Mouse (Mus musculus): ENCODE measurements at regions not wholly inside any gene's neighbourhood (a gene's known extent, or its start where the extent isn't known, plus 50 kb on each side); places are given as distances from the start of the nearest gene placed in this dataset.

DNA sequence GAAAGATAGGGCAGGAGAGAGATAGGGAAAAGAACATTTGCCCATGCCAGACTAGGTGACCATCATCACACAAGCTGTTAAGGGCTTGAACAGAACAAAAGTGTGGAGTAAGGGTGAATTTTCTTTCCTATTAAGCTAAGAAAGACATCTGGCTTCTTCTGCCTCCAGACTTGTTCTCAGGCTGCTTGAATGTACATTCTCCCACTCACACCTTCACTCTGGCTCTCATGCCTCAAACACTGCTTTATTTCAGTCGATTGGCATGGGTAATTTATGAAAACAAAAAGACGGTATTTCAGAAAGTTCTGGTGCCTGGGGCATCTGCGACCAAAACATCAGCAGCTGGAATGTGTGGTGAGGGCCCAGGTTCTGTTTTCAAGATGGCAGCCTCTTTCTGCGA lies 79.1 kb downstream of the Ifi44 start:
- H3K27me3 ChIP-seq (ENCODE audit: insufficient read depth, low read length) = no peaks in the 10 kb centered on the region
- no peaks in the 10 kb centered on the region for H3K4me1 ChIP-seq (replicated peaks; ENCODE audit: low read depth, low read length)
- H3K9me3 ChIP-seq (ENCODE audit: low read length) = no peaks in the 10 kb centered on the region
- no peaks in the 10 kb centered on the region for H3K36me3 ChIP-seq (ENCODE audit: insufficient read depth, low read length)
- TF ChIP-seq NANOG (IDR thresholded peaks at IDR 0.05; ENCODE audit: borderline replicate concordance, low read length) (no peak), CTCF (conservative IDR thresholded peaks at IDR 0.05; ENCODE audit: low read length) (no peak), POU5F1 (IDR thresholded peaks at IDR 0.05; ENCODE audit: borderline replicate concordance, low read length) (no peak)
- no peak overlapping the region for H3K4me3 ChIP-seq (replicated peaks; ENCODE audit: low read length)

GRCm38 (mm10) chr3:151653298-151653697 lies 96.5 kb downstream of the Ifi44 start:
- Histone ChIP-seq H3K27me3 (ENCODE audit: insufficient read depth, low read length) (no peaks in the 10 kb centered on the region), H3K4me3 (replicated peaks; ENCODE audit: low read length) (no peak overlapping the region), H3K36me3 (ENCODE audit: insufficient read depth, low read length) (no peaks in the 10 kb centered on the region), H3K9me3 (ENCODE audit: low read length) (peaks cover 4% of the 10 kb centered on the region; the same call in 1 of the 2 replicates), H3K4me1 (replicated peaks; ENCODE audit: low read depth, low read length) (no peaks in the 10 kb centered on the region)
- TF ChIP-seq NANOG (IDR thresholded peaks at IDR 0.05; ENCODE audit: borderline replicate concordance, low read length) (no peak), POU5F1 (IDR thresholded peaks at IDR 0.05; ENCODE audit: borderline replicate concordance, low read length) (no peak), CTCF (conservative IDR thresholded peaks at IDR 0.05; ENCODE audit: low read length) (no peak)

DNA sequence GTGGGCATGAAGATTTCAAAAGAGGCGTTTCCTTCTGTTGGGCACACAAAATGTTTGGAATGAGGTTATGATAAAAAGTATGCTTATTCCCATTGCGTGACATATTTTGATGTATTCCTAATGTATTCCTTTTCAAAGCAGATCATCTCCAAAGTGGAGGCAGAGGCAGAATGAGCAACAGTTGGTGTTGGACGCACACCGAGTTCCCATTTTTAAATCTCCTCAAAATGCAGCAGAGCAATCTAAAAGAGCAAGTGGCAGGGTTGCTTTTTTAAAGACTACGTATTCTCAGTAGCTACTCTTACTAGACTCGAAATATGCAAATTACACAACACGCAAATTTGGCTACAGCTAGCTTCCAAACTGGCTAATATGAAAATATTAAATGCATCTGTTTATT lies 98.2 kb downstream of the Ifi44 start:
- H3K27me3 ChIP-seq (ENCODE audit: insufficient read depth, low read length) = no peaks in the 10 kb centered on the region
- H3K9me3 ChIP-seq (ENCODE audit: low read length) = peaks cover 4% of the 10 kb centered on the region; the same call in 1 of the 2 replicates
- H3K4me3 ChIP-seq (replicated peaks; ENCODE audit: low read length) = no peak overlapping the region
- H3K36me3 ChIP-seq (ENCODE audit: insufficient read depth, low read length) = no peaks in the 10 kb centered on the region
- no peaks in the 10 kb centered on the region for H3K4me1 ChIP-seq (replicated peaks; ENCODE audit: low read depth, low read length)
- TF ChIP-seq CTCF (conservative IDR thresholded peaks at IDR 0.05; ENCODE audit: low read length) = no peak
- TF ChIP-seq POU5F1 (IDR thresholded peaks at IDR 0.05; ENCODE audit: borderline replicate concordance, low read length) = no peak
- no peak for TF ChIP-seq NANOG (IDR thresholded peaks at IDR 0.05; ENCODE audit: borderline replicate concordance, low read length)

GRCm38 (mm10) chr3:151647637-151648036 lies 102.1 kb downstream of the Ifi44 start:
- TF ChIP-seq CTCF (conservative IDR thresholded peaks at IDR 0.05; ENCODE audit: low read length) (peak; percentile 36), POU5F1 (IDR thresholded peaks at IDR 0.05; ENCODE audit: borderline replicate concordance, low read length) (no peak), NANOG (IDR thresholded peaks at IDR 0.05; ENCODE audit: borderline replicate concordance, low read length) (no peak)
- Histone ChIP-seq H3K27me3 (ENCODE audit: insufficient read depth, low read length) (no peaks in the 10 kb centered on the region), H3K9me3 (ENCODE audit: low read length) (no peaks in the 10 kb centered on the region), H3K36me3 (ENCODE audit: insufficient read depth, low read length) (no peaks in the 10 kb centered on the region), H3K4me1 (replicated peaks; ENCODE audit: low read depth, low read length) (no peaks in the 10 kb centered on the region), H3K4me3 (replicated peaks; ENCODE audit: low read length) (no peak overlapping the region)

DNA sequence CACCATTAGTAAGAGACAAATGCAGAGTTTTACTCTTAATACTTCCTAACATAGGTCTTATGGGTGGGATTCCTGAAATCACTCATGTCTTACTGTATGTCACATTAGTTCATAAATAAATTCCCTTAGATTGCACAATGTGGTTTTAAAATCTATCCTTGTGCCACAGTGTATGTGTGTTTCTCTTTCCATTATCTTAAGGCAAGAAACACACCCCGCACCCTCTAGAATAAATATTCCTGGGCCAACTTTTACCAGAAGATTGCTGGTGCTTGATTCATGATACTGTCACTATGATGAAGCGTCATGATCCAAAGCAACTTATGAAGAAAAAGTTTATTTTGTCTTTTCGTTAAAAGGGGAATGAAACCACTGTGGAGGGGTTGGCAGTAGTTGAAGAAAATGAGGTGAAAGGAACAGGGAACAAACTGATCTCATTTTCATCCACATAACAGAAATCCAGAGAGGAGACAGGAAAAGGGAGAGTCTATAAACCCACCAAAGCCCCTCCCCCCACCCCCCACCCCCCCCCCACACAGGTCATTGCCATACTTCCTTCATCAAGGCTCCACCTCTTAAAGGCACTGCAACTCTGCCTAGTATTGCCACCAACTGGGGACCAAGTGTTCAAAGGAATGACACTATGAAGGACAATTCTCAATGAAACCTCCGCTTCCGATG lies 110.2 kb downstream of the Ifi44 start:
- TF ChIP-seq CTCF (conservative IDR thresholded peaks at IDR 0.05; ENCODE audit: low read length) (no peak), POU5F1 (IDR thresholded peaks at IDR 0.05; ENCODE audit: borderline replicate concordance, low read length) (no peak), NANOG (IDR thresholded peaks at IDR 0.05; ENCODE audit: borderline replicate concordance, low read length) (no peak)
- H3K4me1 ChIP-seq (replicated peaks; ENCODE audit: low read depth, low read length) = no peaks in the 10 kb centered on the region

GRCm38 (mm10) chr3:151638326-151638725 lies 111.4 kb downstream of the Ifi44 start:
- H3K36me3 ChIP-seq (ENCODE audit: insufficient read depth, low read length) = no peaks in the 10 kb centered on the region
- no peak for TF ChIP-seq POU5F1 (IDR thresholded peaks at IDR 0.05; ENCODE audit: borderline replicate concordance, low read length)
- TF ChIP-seq NANOG (IDR thresholded peaks at IDR 0.05; ENCODE audit: borderline replicate concordance, low read length) = no peak
- TF ChIP-seq CTCF (conservative IDR thresholded peaks at IDR 0.05; ENCODE audit: low read length) = 0 out of 2 replicates have a peak, but pooled peaks have one; percentile 8

More for the DNA sequence above, 110.2 kb downstream of the Ifi44 start:
- H3K9me3 ChIP-seq (ENCODE audit: low read length) = no peaks in the 10 kb centered on the region
- H3K27me3 ChIP-seq (ENCODE audit: insufficient read depth, low read length) = no peaks in the 10 kb centered on the region
- no peak overlapping the region for H3K4me3 ChIP-seq (replicated peaks; ENCODE audit: low read length)
- H3K36me3 ChIP-seq (ENCODE audit: insufficient read depth, low read length) = no peaks in the 10 kb centered on the region

GRCm38 (mm10) chr3:151610954-151611353 lies 138.8 kb downstream of the Ifi44 start:
- TF ChIP-seq POU5F1 (IDR thresholded peaks at IDR 0.05; ENCODE audit: borderline replicate concordance, low read length) (no peak), NANOG (IDR thresholded peaks at IDR 0.05; ENCODE audit: borderline replicate concordance, low read length) (no peak), CTCF (conservative IDR thresholded peaks at IDR 0.05; ENCODE audit: low read length) (no peak)
- H3K9me3 ChIP-seq (ENCODE audit: low read length) = no peaks in the 10 kb centered on the region
- no peaks in the 10 kb centered on the region for H3K4me1 ChIP-seq (replicated peaks; ENCODE audit: low read depth, low read length)
- no peaks in the 10 kb centered on the region for H3K27me3 ChIP-seq (ENCODE audit: insufficient read depth, low read length)
- no peak overlapping the region for H3K4me3 ChIP-seq (replicated peaks; ENCODE audit: low read length)
- H3K36me3 ChIP-seq (ENCODE audit: insufficient read depth, low read length) = no peaks in the 10 kb centered on the region

More at GRCm38 (mm10) chr3:151638326-151638725, 111.4 kb downstream of the Ifi44 start:
- H3K4me1 ChIP-seq (replicated peaks; ENCODE audit: low read depth, low read length) = no peaks in the 10 kb centered on the region
- H3K4me3 ChIP-seq (replicated peaks; ENCODE audit: low read length) = no peak overlapping the region
- no peaks in the 10 kb centered on the region for H3K9me3 ChIP-seq (ENCODE audit: low read length)
- H3K27me3 ChIP-seq (ENCODE audit: insufficient read depth, low read length) = no peaks in the 10 kb centered on the region

GRCm38 (mm10) chr3:151607689-151608088 lies 142.1 kb downstream of the Ifi44 start:
- Histone ChIP-seq H3K9me3 (ENCODE audit: low read length) (no peaks in the 10 kb centered on the region), H3K4me1 (replicated peaks; ENCODE audit: low read depth, low read length) (no peaks in the 10 kb centered on the region), H3K4me3 (replicated peaks; ENCODE audit: low read length) (no peak overlapping the region), H3K36me3 (ENCODE audit: insufficient read depth, low read length) (no peaks in the 10 kb centered on the region), H3K27me3 (ENCODE audit: insufficient read depth, low read length) (no peaks in the 10 kb centered on the region)
- TF ChIP-seq POU5F1 (IDR thresholded peaks at IDR 0.05; ENCODE audit: borderline replicate concordance, low read length) (no peak), NANOG (IDR thresholded peaks at IDR 0.05; ENCODE audit: borderline replicate concordance, low read length) (no peak), CTCF (conservative IDR thresholded peaks at IDR 0.05; ENCODE audit: low read length) (no peak)

All from E14TG2a.4 (cell line).